Mouse (Mus musculus) bone marrow macrophage, adult 2 months (primary cell): ENCODE data around the gene Olfr516.

Experiments
- CTCF ChIP-seq: IDR thresholded peaks from 2 replicates; pipeline ENCODE4 v1.5.1; 2012; ENCODE audit warnings: low read depth, mild to moderate bottlenecking, low read length, moderate library complexity
- POLR2A ChIP-seq: IDR thresholded peaks from 2 replicates; pipeline ENCODE4 v1.6.1; 2012; ENCODE audit warnings: mild to moderate bottlenecking, low read depth, low read length, borderline replicate concordance

DNA sequence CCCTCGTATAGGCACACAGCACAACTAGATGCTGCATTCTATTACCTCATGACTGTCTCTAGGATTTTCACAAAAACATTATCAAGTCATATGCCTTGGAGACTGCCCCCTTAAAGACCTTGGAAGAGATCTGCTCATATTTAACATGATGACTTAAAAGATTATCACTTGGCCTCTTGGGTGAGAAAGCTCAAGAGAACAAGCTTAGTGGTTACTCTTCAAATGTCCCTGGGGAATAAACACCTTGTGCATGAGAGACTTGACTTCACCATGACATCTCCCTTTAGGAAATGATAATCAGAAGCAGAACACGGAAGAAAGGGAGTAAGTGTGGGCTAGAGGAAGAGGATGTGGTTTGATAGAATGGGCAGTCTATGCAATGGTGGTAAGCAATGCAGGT is 21.9 kb upstream of the Olfr516 start, which contains the start of gene Olfr517:
- TF ChIP-seq CTCF (no peak), POLR2A (no peak)
